Comparison of ENCODE assay signal across 23 mouse cellular contexts in genomic region chr12:35668716-35669115, GRCm38 (mm10).
DNase-seq lines count a peak whose midpoint lies in the region; ATAC-seq and TF ChIP-seq lines count a peak whose summit lies in the region.
"Had no signal": no experiment of that assay in that cellular context is flagged by ENCODE, and none has a peak within 500 bp of the region (broad histone marks: within the 10 kb centered on the region; RNA-seq: fewer than 3 reads in every experiment).

No protein-coding gene starts in this region.

- H3K27me3 ChIP-seq in kidney, embryonic 14.5 days (ENCODE audit: control insufficient read depth, insufficient read depth, low read length), result no peaks in the 10 kb centered on the region
- no peaks in the 10 kb centered on the region for H3K27me3 ChIP-seq in liver, embryonic 15.5 days
- no peaks in the 10 kb centered on the region for H3K27me3 ChIP-seq in liver, postnatal 0 days (ENCODE audit: insufficient read depth, low read length)
- H3K27me3 ChIP-seq: CH12.LX; embryonic facial prominence, embryonic 12.5 days; forebrain, embryonic 13.5 days; forebrain, embryonic 15.5 days; Patski had no signal

- DNase-seq in kidney, adult 9 months, result peak; percentile 3
- no peak for DNase-seq in liver
- DNase-seq in liver, postnatal 0 days, result no peak
- DNase-seq in B cell, adult 2 months, result no peak
- DNase-seq: adrenal gland, adult 8-10 months; adrenal gland, postnatal 14 days; adrenal gland, postnatal 36 days; cerebellum, adult 11-12 months; cerebellum, adult 2 months; cerebellum, adult 9-10 months; cerebellum, postnatal 10 days; cerebellum, postnatal 25 days had no signal

- no peak overlapping the region for H3K27ac ChIP-seq in kidney, embryonic 14.5 days (ENCODE audit: low read depth, low read length)
- no peak overlapping the region for H3K27ac ChIP-seq in liver, embryonic 15.5 days (replicated peaks)
- peak overlapping the region; percentile 66 for H3K27ac ChIP-seq in liver, postnatal 0 days (ENCODE audit: low read depth)
- H3K27ac ChIP-seq: embryonic facial prominence, embryonic 10.5 days; embryonic facial prominence, embryonic 12.5 days; forebrain, embryonic 13.5 days; forebrain, embryonic 15.5 days had no signal

- no peak overlapping the region for H3K4me3 ChIP-seq in kidney, embryonic 14.5 days (ENCODE audit: low read length)
- H3K4me3 ChIP-seq in liver, embryonic 15.5 days (replicated peaks), result no peak overlapping the region
- H3K4me3 ChIP-seq in liver, postnatal 0 days (ENCODE audit: low read depth, low read length), result no peak overlapping the region
- H3K4me3 ChIP-seq: embryonic facial prominence, embryonic 10.5 days; embryonic facial prominence, embryonic 12.5 days; forebrain, embryonic 13.5 days; forebrain, embryonic 15.5 days had no signal

- H3K9me3 ChIP-seq in kidney, embryonic 14.5 days (ENCODE audit: control insufficient read depth, low read length), result no peaks in the 10 kb centered on the region
- no peaks in the 10 kb centered on the region for H3K9me3 ChIP-seq in liver, embryonic 15.5 days (replicated peaks)
- no peaks in the 10 kb centered on the region for H3K9me3 ChIP-seq in liver, postnatal 0 days (ENCODE audit: low read length)
- H3K9me3 ChIP-seq: embryonic facial prominence, embryonic 10.5 days; embryonic facial prominence, embryonic 12.5 days; forebrain, embryonic 13.5 days; forebrain, embryonic 15.5 days had no signal

- H3K4me1 ChIP-seq in kidney, embryonic 14.5 days (ENCODE audit: control insufficient read depth, insufficient read depth, low read length), result no peaks in the 10 kb centered on the region
- no peaks in the 10 kb centered on the region for H3K4me1 ChIP-seq in liver, embryonic 15.5 days (replicated peaks)
- H3K4me1 ChIP-seq in liver, postnatal 0 days (ENCODE audit: insufficient read depth), result 0 out of 2 replicates have a peak, but pooled peaks cover 4% of the 10 kb centered on the region
- H3K4me1 ChIP-seq: embryonic facial prominence, embryonic 10.5 days; embryonic facial prominence, embryonic 12.5 days; forebrain, embryonic 13.5 days; forebrain, embryonic 15.5 days had no signal

- H3K9ac ChIP-seq in kidney, embryonic 14.5 days (ENCODE audit: low read depth, low read length), result no peak overlapping the region
- no peak overlapping the region for H3K9ac ChIP-seq in liver, embryonic 15.5 days
- H3K9ac ChIP-seq in liver, postnatal 0 days (replicated peaks), result no peak overlapping the region
- H3K9ac ChIP-seq: embryonic facial prominence, embryonic 12.5 days; forebrain, embryonic 13.5 days; forebrain, embryonic 15.5 days had no signal

- no peak for TF ChIP-seq CTCF in liver, postnatal 0 days (IDR thresholded peaks at IDR 0.05; ENCODE audit: low read depth)

- H3K4me2 ChIP-seq in kidney, embryonic 14.5 days (replicated peaks; ENCODE audit: low read depth, low read length), result no peak overlapping the region
- no peak overlapping the region for H3K4me2 ChIP-seq in liver, embryonic 15.5 days
- H3K4me2 ChIP-seq in liver, postnatal 0 days (ENCODE audit: low read depth, low read length), result no peak overlapping the region
- H3K4me2 ChIP-seq: embryonic facial prominence, embryonic 12.5 days; forebrain, embryonic 13.5 days; forebrain, embryonic 15.5 days had no signal

- no peaks in the 10 kb centered on the region for H3K36me3 ChIP-seq in kidney, embryonic 14.5 days (ENCODE audit: control insufficient read depth, insufficient read depth, low read length)
- H3K36me3 ChIP-seq in liver, embryonic 15.5 days (replicated peaks), result no peaks in the 10 kb centered on the region
- H3K36me3 ChIP-seq in liver, postnatal 0 days (replicated peaks; ENCODE audit: insufficient read depth, low read length), result no peaks in the 10 kb centered on the region
- H3K36me3 ChIP-seq: embryonic facial prominence, embryonic 10.5 days; embryonic facial prominence, embryonic 12.5 days; forebrain, embryonic 15.5 days; G1E had no signal

- whole genome bisulfite sequencing in kidney, embryonic 14.5 days, result 82% methylated on average over 1 of the region's 1 CpGs
- WGBS in liver, embryonic 15.5 days (ENCODE audit: insufficient replicate concordance), result 57% methylated on average over 1 of the region's 1 CpGs
- WGBS in liver, postnatal 0 days (ENCODE audit: insufficient replicate concordance), result 38% methylated on average over 1 of the region's 1 CpGs

- TF ChIP-seq EP300 in liver, postnatal 0 days (IDR thresholded peaks at IDR 0.05; ENCODE audit: low read depth), result 0 out of 2 replicates have a peak, but pooled peaks have one; percentile 10

- ATAC-seq in kidney, embryonic 14.5 days (ENCODE audit: low FRiP score, low TSS enrichment), result no peak
- 0 out of 2 replicates have a peak, but pooled peaks have one; percentile 38 for ATAC-seq in liver, embryonic 15.5 days (ENCODE audit: insufficient read depth)
- ATAC-seq in liver, postnatal 0 days, result peak; percentile 37; the same call in 1 of the 2 replicates
- ATAC-seq: activated CD4-positive, CD25-positive, alpha-beta regulatory T cell, adult 4 months; CD4-positive, CD25-positive, alpha-beta regulatory T cell, adult 4 months; forebrain, embryonic 13.5 days; forebrain, embryonic 15.5 days; Patski had no signal
